Mouse (Mus musculus) stomach, embryonic 16.5 days (tissue): ENCODE measurements around the gene Lmbr1. TPM values are rescaled to one million over a fixed set of nuclear protein-coding genes. Genes with fewer than 3 reads are reported as not detected.
"Not testable (repeated sequence)": the region's sequence is repeated elsewhere in the genome, so short reads cannot be mapped to it uniquely, and the experiment has no call there.

ENCODE experiments used
- ATAC-seq: fragments of 200-750 bp; cut with Nextera tagmentation; 2 replicates; pipeline ENCODE4 v1.8.0; 2017; ENCODE audit warnings: moderate number of reproducible peaks, moderate TSS enrichment; ENCODE audit not compliant: insufficient read depth, low FRiP score
- H3K27ac ChIP-seq: fragments of 300-500 bp; sonication (generic); 2 replicates; pipeline ENCODE4 v1.5.1; 2014; ENCODE audit warnings: low read length
- H3K27me3 ChIP-seq: fragments of 300-500 bp; sonication (generic); 2 replicates; pipeline ENCODE4 v1.6.1; 2014; ENCODE audit warnings: low read length, control low read depth, mixed read lengths; ENCODE audit not compliant: control insufficient read depth, insufficient read depth
- H3K36me3 ChIP-seq: fragments of 300-500 bp; sonication (generic); 2 replicates; pipeline ENCODE4 v1.6.1; 2014; ENCODE audit warnings: low read length; ENCODE audit not compliant: control insufficient read depth, insufficient read depth
- H3K4me1 ChIP-seq: fragments of 300-500 bp; sonication (generic); 2 replicates; pipeline ENCODE4 v1.6.1; 2014; ENCODE audit warnings: low read length, control low read depth, mixed read lengths; ENCODE audit not compliant: control insufficient read depth, insufficient read depth
- H3K4me2 ChIP-seq: fragments of 300-500 bp; sonication (generic); 2 replicates; pipeline ENCODE4 v1.6.1; 2014; ENCODE audit warnings: low read depth, low read length, mixed read lengths
- H3K4me3 ChIP-seq: fragments of 300-500 bp; sonication (generic); replicated peaks from 2 replicates; pipeline ENCODE4 v1.5.1; 2014; ENCODE audit warnings: mild to moderate bottlenecking, low read length
- H3K9ac ChIP-seq: fragments of 300-500 bp; sonication (generic); 2 replicates; pipeline ENCODE4 v1.6.1; 2014; ENCODE audit warnings: low read length
- H3K9me3 ChIP-seq: fragments of 300-500 bp; sonication (generic); replicated peaks from 2 replicates; pipeline ENCODE4 v1.6.1; 2016; ENCODE audit warnings: low read length, control low read depth; ENCODE audit not compliant: control insufficient read depth
- WGBS: fragments of 180-500 bp; shearing (Covaris S2); extraction: QIAGEN DNeasy Blood & Tissue Kit; methylation state at CpG from one replicate; pipeline ENCODE4 v1.1.7; 2014; 5-methylcytosine and 5-hydroxymethylcytosine counted together
- polyA plus RNA-seq: library from polyadenylated mRNA; unstranded; fragments of >200 nt; fragmentation: Nextera tagmentation; extraction: Ambion mirVana; gene quantifications from 2 replicates; pipeline ENCODE4 v1.2.1, GENCODE M21; 2015

The Lmbr1 gene
- polyA plus RNA-seq: 11.2 and 12.2 TPM in 2 replicates

GRCm38 (mm10) chr5:29378298-29379036 is at the start of gene Lmbr1:
TSS of gene Lmbr1 (minus strand) at chr5:29378390.
- H3K27me3 ChIP-seq: no peaks in the 10 kb centered on the region
- 0 out of 2 replicates have a peak, but pooled peaks cover 3% of the 10 kb centered on the region for H3K36me3 ChIP-seq
- H3K27ac ChIP-seq: peak within 1 kb of the TSS; percentile 87
- under 1% methylated on average over 40 of the region's 40 CpGs for WGBS
- peak; percentile 98 for ATAC-seq
- peak within 1 kb of the TSS; percentile 95 for H3K4me3 ChIP-seq
- H3K9ac ChIP-seq: peak within 1 kb of the TSS; percentile 88
- no peaks in the 10 kb centered on the region for H3K9me3 ChIP-seq
- H3K4me2 ChIP-seq: peak within 1 kb of the TSS; percentile 96
- peaks cover 5% of the 10 kb centered on the region for H3K4me1 ChIP-seq

- not testable (repeated sequence) for H3K36me3 ChIP-seq, H3K4me3 ChIP-seq, H3K27ac ChIP-seq, H3K4me2 ChIP-seq, H3K27me3 ChIP-seq, H3K4me1 ChIP-seq, ATAC-seq, H3K9ac ChIP-seq, H3K9me3 ChIP-seq
- WGBS: 36% methylated on average over 3 of the region's 3 CpGs
These were observed 45.1 kb upstream of the Lmbr1 start for GRCm38 (mm10) chr5:29423330-29423729.

GRCm38 (mm10) chr5:29413041-29413440 is 34.9 kb upstream of the Lmbr1 start:
- Histone ChIP-seq H3K4me3 (no peak overlapping the region), H3K27me3 (no peaks in the 10 kb centered on the region)
- 81% methylated on average over 3 of the region's 3 CpGs for WGBS

GRCm38 (mm10) chr5:29410854-29411253 is 32.7 kb upstream of the Lmbr1 start:
- Histone ChIP-seq H3K27ac (no peak overlapping the region), H3K4me2 (no peak overlapping the region), H3K4me1 (no peaks in the 10 kb centered on the region), H3K27me3 (no peaks in the 10 kb centered on the region), H3K9me3 (no peaks in the 10 kb centered on the region), H3K4me3 (no peak overlapping the region), H3K9ac (no peak overlapping the region), H3K36me3 (no peaks in the 10 kb centered on the region)
- no peak for ATAC-seq

More at GRCm38 (mm10) chr5:29413041-29413440, 34.9 kb upstream of the Lmbr1 start:
- H3K9ac ChIP-seq: no peak overlapping the region
- no peak overlapping the region for H3K4me2 ChIP-seq
- H3K4me1 ChIP-seq: no peaks in the 10 kb centered on the region
- no peaks in the 10 kb centered on the region for H3K36me3 ChIP-seq
- ATAC-seq: no peak
- H3K27ac ChIP-seq: no peak overlapping the region
- H3K9me3 ChIP-seq: no peaks in the 10 kb centered on the region

- H3K36me3 ChIP-seq: no peaks in the 10 kb centered on the region
- no peaks in the 10 kb centered on the region for H3K27me3 ChIP-seq
- H3K27ac ChIP-seq: no peak overlapping the region
- no peak for ATAC-seq
- H3K9ac ChIP-seq: no peak overlapping the region
- no peaks in the 10 kb centered on the region for H3K4me1 ChIP-seq
- no peak overlapping the region for H3K4me3 ChIP-seq
- H3K4me2 ChIP-seq: no peak overlapping the region
- 50% methylated on average over 4 of the region's 4 CpGs for WGBS
- no peaks in the 10 kb centered on the region for H3K9me3 ChIP-seq
These were observed 20.2 kb upstream of the Lmbr1 start for GRCm38 (mm10) chr5:29398427-29398826.

GRCm38 (mm10) chr5:29388944-29389765 is 11.0 kb upstream of the Lmbr1 start:
- Histone ChIP-seq H3K4me3 (no peak overlapping the region), H3K4me2 (no peak overlapping the region), H3K4me1 (peaks cover 14% of the 10 kb centered on the region), H3K27ac (no peak overlapping the region), H3K27me3 (no peaks in the 10 kb centered on the region), H3K9me3 (no peaks in the 10 kb centered on the region), H3K9ac (no peak overlapping the region), H3K36me3 (no peaks in the 10 kb centered on the region)
- 17% methylated on average over 15 of the region's 15 CpGs for WGBS
- peak; percentile 43; the same call in 1 of the 2 replicates for ATAC-seq

GRCm38 (mm10) chr5:29388181-29388943 is 10.2 kb upstream of the Lmbr1 start:
- peak; percentile 74 for ATAC-seq
- Histone ChIP-seq H3K4me3 (no peak overlapping the region), H3K27ac (peak overlapping the region; percentile 76), H3K9ac (no peak overlapping the region), H3K4me1 (peaks cover 14% of the 10 kb centered on the region), H3K9me3 (no peaks in the 10 kb centered on the region), H3K36me3 (no peaks in the 10 kb centered on the region), H3K27me3 (no peaks in the 10 kb centered on the region), H3K4me2 (0 out of 2 replicates have a peak overlapping the region, but pooled peaks have one; percentile 3)
- 26% methylated on average over 7 of the region's 7 CpGs for WGBS

GRCm38 (mm10) chr5:29387591-29387990 is 9.4 kb upstream of the Lmbr1 start:
- no peaks in the 10 kb centered on the region for H3K9me3 ChIP-seq
- no peak overlapping the region for H3K9ac ChIP-seq
- no peaks in the 10 kb centered on the region for H3K27me3 ChIP-seq
- peak overlapping the region; percentile 76 for H3K27ac ChIP-seq
- H3K4me1 ChIP-seq: peaks cover 14% of the 10 kb centered on the region
- H3K4me2 ChIP-seq: 0 out of 2 replicates have a peak overlapping the region, but pooled peaks have one; percentile 3
- H3K36me3 ChIP-seq: no peaks in the 10 kb centered on the region
- WGBS: 12% methylated on average over 1 of the region's 1 CpGs
- H3K4me3 ChIP-seq: no peak overlapping the region
- no peak for ATAC-seq
